Mouse (Mus musculus): ENCODE measurements around the gene Pid1. TPM values are rescaled to one million over a fixed set of nuclear protein-coding genes. Genes with fewer than 3 reads are reported as not detected.

Gene Pid1
- polyA plus RNA-seq, 1 experiment from 2014 or later: 20.8 TPM

DNA sequence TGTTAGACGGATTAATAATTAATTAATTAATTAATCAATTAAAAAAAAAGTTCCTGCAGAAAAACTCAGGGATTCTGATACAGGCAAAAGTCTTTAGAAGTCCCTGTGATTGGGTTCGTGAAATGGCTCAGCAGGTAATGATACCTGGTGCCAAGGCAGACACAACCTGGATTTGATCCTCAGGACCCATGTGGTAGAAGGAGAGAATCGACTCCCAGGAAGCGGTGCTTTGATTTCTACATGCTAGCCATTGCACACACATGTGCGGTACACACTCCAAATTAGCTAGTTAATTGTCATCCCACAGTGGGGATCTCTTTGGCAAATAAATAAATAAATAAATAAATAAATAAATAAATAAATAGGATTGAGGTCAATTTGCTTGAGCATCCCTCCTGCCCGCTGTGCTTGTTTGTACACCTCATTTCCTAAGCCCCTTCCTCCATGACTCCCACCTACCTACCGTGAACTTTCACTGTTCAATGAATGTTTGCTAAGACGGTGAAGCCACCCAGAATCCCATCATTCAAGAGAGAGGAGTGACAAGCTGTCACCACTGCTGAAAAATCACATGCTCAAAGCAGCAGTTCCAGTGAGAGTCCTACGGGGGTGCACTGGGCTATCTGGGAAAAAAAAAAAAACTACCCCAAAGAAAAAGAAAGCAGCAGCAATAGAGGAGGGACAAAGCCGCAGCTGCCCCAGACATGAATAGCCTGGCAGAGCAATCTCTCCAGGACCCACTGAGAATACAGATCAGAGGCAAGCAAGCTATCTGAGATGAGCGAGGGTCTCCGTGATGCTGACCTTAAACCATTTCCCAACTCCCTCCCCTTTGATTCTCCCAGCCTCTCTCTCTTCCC is 209.0 kb downstream of the Pid1 start:
- Histone ChIP-seq H3K9me3 (ENCODE audit: low read length) (no peaks in the 10 kb centered on the region), H3K9ac (replicated peaks; ENCODE audit: low read depth) (no peak overlapping the region), H3K4me3 (ENCODE audit: low read depth, low read length) (no peak overlapping the region), H3K4me2 (replicated peaks; ENCODE audit: low read depth, low read length) (no peak overlapping the region), H3K27ac (ENCODE audit: low read length) (no peak overlapping the region), H3K27me3 (replicated peaks; ENCODE audit: insufficient read depth, low read length) (no peaks in the 10 kb centered on the region), H3K36me3 (ENCODE audit: insufficient read depth, low read length) (no peaks in the 10 kb centered on the region), H3K4me1 (ENCODE audit: insufficient read depth, low read depth, low read length) (no peaks in the 10 kb centered on the region)
- DNase-seq (ENCODE audit: low spot score) (no peak), ATAC-seq (no peak)
- WGBS: 64% methylated on average over 12 of the region's 12 CpGs
- TF ChIP-seq EP300 (IDR thresholded peaks at IDR 0.05) (no peak), CTCF (IDR thresholded peaks at IDR 0.05) (no peak)

GRCm38 (mm10) chr1:84153943-84154342 is 210.0 kb downstream of the Pid1 start:
- TF ChIP-seq EP300 (IDR thresholded peaks at IDR 0.05): no peak
- TF ChIP-seq CTCF (IDR thresholded peaks at IDR 0.05): peak; percentile 53
- DNase-seq (ENCODE audit: low spot score) (peak; percentile 49), ATAC-seq (no peak)
- WGBS: 60% methylated on average over 4 of the region's 4 CpGs
- H3K9ac ChIP-seq (replicated peaks; ENCODE audit: low read depth): no peak overlapping the region
- no peak overlapping the region for H3K4me2 ChIP-seq (replicated peaks; ENCODE audit: low read depth, low read length)
- H3K4me3 ChIP-seq (ENCODE audit: low read depth, low read length): no peak overlapping the region
- no peaks in the 10 kb centered on the region for H3K36me3 ChIP-seq (ENCODE audit: insufficient read depth, low read length)
- no peaks in the 10 kb centered on the region for H3K27me3 ChIP-seq (replicated peaks; ENCODE audit: insufficient read depth, low read length)
- H3K9me3 ChIP-seq (ENCODE audit: low read length): no peaks in the 10 kb centered on the region
- H3K4me1 ChIP-seq (ENCODE audit: insufficient read depth, low read depth, low read length): no peaks in the 10 kb centered on the region
- H3K27ac ChIP-seq (ENCODE audit: low read length): no peak overlapping the region

DNA sequence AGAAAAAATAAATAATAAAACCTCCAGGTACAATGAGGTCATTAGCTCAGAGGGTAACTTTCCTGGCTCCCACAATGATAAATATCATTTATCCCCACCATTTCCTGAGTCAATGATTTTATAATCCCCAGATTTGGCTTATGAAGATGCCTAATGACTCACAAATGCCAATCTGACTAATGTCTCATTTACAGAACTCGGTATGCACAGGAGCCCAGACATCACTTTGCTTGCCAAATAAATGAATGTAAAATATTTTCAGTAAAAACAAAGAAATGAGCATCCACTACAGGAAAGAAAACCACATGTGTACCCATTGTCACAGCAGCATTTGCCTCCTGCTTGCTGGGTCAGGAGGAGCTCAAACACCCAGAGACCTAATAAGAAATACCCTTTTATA is 222.4 kb downstream of the Pid1 start:
- Histone ChIP-seq H3K27me3 (replicated peaks; ENCODE audit: insufficient read depth, low read length) (no peaks in the 10 kb centered on the region), H3K4me2 (replicated peaks; ENCODE audit: low read depth, low read length) (no peak overlapping the region), H3K27ac (ENCODE audit: low read length) (no peak overlapping the region), H3K9me3 (ENCODE audit: low read length) (no peaks in the 10 kb centered on the region), H3K4me1 (ENCODE audit: insufficient read depth, low read depth, low read length) (no peaks in the 10 kb centered on the region), H3K4me3 (ENCODE audit: low read depth, low read length) (no peak overlapping the region), H3K36me3 (ENCODE audit: insufficient read depth, low read length) (no peaks in the 10 kb centered on the region), H3K9ac (replicated peaks; ENCODE audit: low read depth) (no peak overlapping the region)
- DNase-seq (ENCODE audit: low spot score) (no peak), ATAC-seq (no peak)
- 55% methylated on average over 1 of the region's 1 CpGs for WGBS
- TF ChIP-seq CTCF (IDR thresholded peaks at IDR 0.05): no peak
- no peak for TF ChIP-seq EP300 (IDR thresholded peaks at IDR 0.05)

- Histone ChIP-seq H3K27me3 (replicated peaks; ENCODE audit: insufficient read depth, low read length) (no peaks in the 10 kb centered on the region), H3K4me3 (ENCODE audit: low read depth, low read length) (no peak overlapping the region), H3K4me2 (replicated peaks; ENCODE audit: low read depth, low read length) (no peak overlapping the region), H3K27ac (ENCODE audit: low read length) (no peak overlapping the region), H3K9me3 (ENCODE audit: low read length) (no peaks in the 10 kb centered on the region), H3K4me1 (ENCODE audit: insufficient read depth, low read depth, low read length) (no peaks in the 10 kb centered on the region), H3K9ac (replicated peaks; ENCODE audit: low read depth) (no peak overlapping the region), H3K36me3 (ENCODE audit: insufficient read depth, low read length) (no peaks in the 10 kb centered on the region)
- no peak for TF ChIP-seq EP300 (IDR thresholded peaks at IDR 0.05)
- TF ChIP-seq CTCF (IDR thresholded peaks at IDR 0.05): no peak
- no peak for ATAC-seq
- no peak for DNase-seq (ENCODE audit: low spot score)
- 84% methylated on average over 4 of the region's 4 CpGs for WGBS
Measured at GRCm38 (mm10) chr1:84132451-84132850, 231.5 kb downstream of the Pid1 start.

DNA sequence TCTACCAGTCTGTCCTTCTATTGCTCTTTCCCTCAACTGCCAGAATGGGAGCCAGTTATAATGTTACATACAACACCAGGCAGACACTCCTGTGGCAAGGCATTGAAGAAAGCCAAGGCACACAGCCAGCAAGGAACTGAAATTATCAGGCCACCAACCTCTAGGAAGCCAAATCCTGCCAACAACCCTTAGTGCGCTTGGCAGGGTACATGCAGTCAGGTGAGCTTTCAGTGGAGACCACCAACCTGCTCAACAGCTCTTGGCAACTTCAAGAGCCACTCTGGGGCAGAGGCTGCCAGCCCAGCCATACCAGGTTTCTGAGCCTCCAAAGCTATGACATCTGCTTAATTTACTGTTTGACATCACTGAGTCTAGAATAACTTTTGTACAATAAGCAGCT is 232.2 kb downstream of the Pid1 start:
- no peak overlapping the region for H3K4me3 ChIP-seq (ENCODE audit: low read depth, low read length)
- H3K27ac ChIP-seq (ENCODE audit: low read length): no peak overlapping the region
- 63% methylated on average over 1 of the region's 1 CpGs for WGBS
- H3K27me3 ChIP-seq (replicated peaks; ENCODE audit: insufficient read depth, low read length): no peaks in the 10 kb centered on the region
- TF ChIP-seq EP300 (IDR thresholded peaks at IDR 0.05): no peak
- TF ChIP-seq CTCF (IDR thresholded peaks at IDR 0.05): no peak
- DNase-seq (ENCODE audit: low spot score) (no peak), ATAC-seq (no peak)
- no peaks in the 10 kb centered on the region for H3K9me3 ChIP-seq (ENCODE audit: low read length)
- no peak overlapping the region for H3K4me2 ChIP-seq (replicated peaks; ENCODE audit: low read depth, low read length)
- H3K36me3 ChIP-seq (ENCODE audit: insufficient read depth, low read length): no peaks in the 10 kb centered on the region
- H3K4me1 ChIP-seq (ENCODE audit: insufficient read depth, low read depth, low read length): no peaks in the 10 kb centered on the region
- no peak overlapping the region for H3K9ac ChIP-seq (replicated peaks; ENCODE audit: low read depth)

- H3K9me3 ChIP-seq (ENCODE audit: low read length): no peaks in the 10 kb centered on the region
- no peak for ATAC-seq
- H3K4me2 ChIP-seq (replicated peaks; ENCODE audit: low read depth, low read length): no peak overlapping the region
- no peaks in the 10 kb centered on the region for H3K4me1 ChIP-seq (ENCODE audit: insufficient read depth, low read depth, low read length)
- TF ChIP-seq CTCF (IDR thresholded peaks at IDR 0.05): peak; percentile 47
- TF ChIP-seq EP300 (IDR thresholded peaks at IDR 0.05): no peak
- WGBS: 61% methylated on average over 4 of the region's 4 CpGs
- no peaks in the 10 kb centered on the region for H3K36me3 ChIP-seq (ENCODE audit: insufficient read depth, low read length)
- H3K27ac ChIP-seq (ENCODE audit: low read length): no peak overlapping the region
- DNase-seq (ENCODE audit: low spot score): no peak
- no peak overlapping the region for H3K4me3 ChIP-seq (ENCODE audit: low read depth, low read length)
- H3K27me3 ChIP-seq (replicated peaks; ENCODE audit: insufficient read depth, low read length): no peaks in the 10 kb centered on the region
- no peak overlapping the region for H3K9ac ChIP-seq (replicated peaks; ENCODE audit: low read depth)
Measured at GRCm38 (mm10) chr1:84128510-84128909, 235.5 kb downstream of the Pid1 start.

All from lung, postnatal 0 days (tissue).